Mouse (Mus musculus): Measurements from ENCODE around the gene Ppp1r15a.

- TF ChIP-seq USF1 (IDR thresholded peaks at IDR 0.05; ENCODE audit: low read depth) (no peak), CTCF (IDR thresholded peaks at IDR 0.05; ENCODE audit: control insufficient read depth, insufficient read depth, insufficient read length) (no peak), MAX (IDR thresholded peaks at IDR 0.05) (no peak), MYOG (IDR thresholded peaks at IDR 0.05; ENCODE audit: control insufficient read depth, extremely low read depth, insufficient read length) (no peak), CEBPB (IDR thresholded peaks at IDR 0.05; ENCODE audit: low read depth) (no peak), MYOD1 (IDR thresholded peaks at IDR 0.05; ENCODE audit: control insufficient read depth, insufficient read length, low read depth) (no peak)
These were observed 34.2 kb upstream of the Ppp1r15a start for GRCm38 (mm10) chr7:45560241-45560640.

Data from C2C12 (cell line).